Mouse (Mus musculus) embryonic facial prominence, embryonic 11.5 days (tissue): ENCODE data around the gene Zfp868. TPM values are rescaled to one million over a fixed set of nuclear protein-coding genes. Genes with fewer than 3 reads are reported as not detected.
A peak's percentile ranks its signal among the peaks of the same experiment; 100 is the strongest.
"Not testable (repeated sequence)": the region's sequence is repeated elsewhere in the genome, so short reads cannot be mapped to it uniquely, and the experiment has no call there.

Experiments
- ATAC-seq: fragments of 200-750 bp; cut with Nextera tagmentation; replicated peaks from 2 replicates; pipeline ENCODE4 v1.8.0; 2017; ENCODE audit warnings: low read depth; ENCODE audit not compliant: insufficient number of reproducible peaks, low FRiP score, low TSS enrichment
- DNase-seq: peaks from one replicate; pipeline ENCODE4 v3.0.0-alpha.2; 2015; ENCODE audit warnings: low spot score
- H3K27ac ChIP-seq: fragments of 300-500 bp; sonication (generic); replicated peaks from 2 replicates; pipeline ENCODE4 v1.5.1; 2014; ENCODE audit warnings: mild to moderate bottlenecking, low read depth, low read length, control low read depth
- H3K27me3 ChIP-seq: fragments of 300-500 bp; sonication (generic); 2 replicates; pipeline ENCODE4 v1.6.1; 2014; ENCODE audit warnings: mild to moderate bottlenecking, low read length, moderate library complexity, mixed read lengths; ENCODE audit not compliant: control insufficient read depth, insufficient read depth
- H3K36me3 ChIP-seq: fragments of 300-500 bp; sonication (generic); replicated peaks from 2 replicates; pipeline ENCODE4 v1.6.1; 2014; ENCODE audit warnings: low read depth, mild to moderate bottlenecking, low read length, moderate library complexity, mixed read lengths; ENCODE audit not compliant: control insufficient read depth, insufficient read depth
- H3K4me1 ChIP-seq: fragments of 300-500 bp; sonication (generic); 2 replicates; pipeline ENCODE4 v1.6.1; 2014; ENCODE audit warnings: low read length, mixed read lengths; ENCODE audit not compliant: control insufficient read depth, insufficient read depth
- H3K4me2 ChIP-seq: fragments of 300-500 bp; sonication (generic); 2 replicates; pipeline ENCODE4 v1.6.1; 2014; ENCODE audit warnings: low read depth, mild to moderate bottlenecking, control low read depth, low read length, moderate library complexity
- H3K4me3 ChIP-seq: fragments of 300-500 bp; sonication (generic); 2 replicates; pipeline ENCODE4 v1.5.1; 2014; ENCODE audit warnings: low read depth, low read length, control low read depth
- H3K9ac ChIP-seq: fragments of 300-500 bp; sonication (generic); replicated peaks from 2 replicates; pipeline ENCODE4 v1.6.1; 2014; ENCODE audit warnings: mild to moderate bottlenecking, control low read depth, low read length
- H3K9me3 ChIP-seq: fragments of 300-500 bp; sonication (generic); replicated peaks from 2 replicates; pipeline ENCODE4 v1.6.1; 2016; ENCODE audit warnings: mild to moderate bottlenecking, low read length, inconsistent platforms, mixed read lengths; ENCODE audit not compliant: control insufficient read depth
- WGBS: fragments of 180-500 bp; shearing (Covaris S2); extraction: QIAGEN DNeasy Blood & Tissue Kit; methylation state at CpG from one replicate; pipeline ENCODE4 v1.1.7; 2014; 5-methylcytosine and 5-hydroxymethylcytosine counted together
- polyA plus RNA-seq: library from polyadenylated mRNA; unstranded; fragments of >200 nt; fragmentation: Nextera tagmentation; extraction: Ambion mirVana; gene quantifications from 2 replicates; pipeline ENCODE4 v1.2.1, GENCODE M21; 2014

Zfp868 gene
- polyA plus RNA-seq, result 35.0 and 36.9 TPM in 2 replicates

DNA sequence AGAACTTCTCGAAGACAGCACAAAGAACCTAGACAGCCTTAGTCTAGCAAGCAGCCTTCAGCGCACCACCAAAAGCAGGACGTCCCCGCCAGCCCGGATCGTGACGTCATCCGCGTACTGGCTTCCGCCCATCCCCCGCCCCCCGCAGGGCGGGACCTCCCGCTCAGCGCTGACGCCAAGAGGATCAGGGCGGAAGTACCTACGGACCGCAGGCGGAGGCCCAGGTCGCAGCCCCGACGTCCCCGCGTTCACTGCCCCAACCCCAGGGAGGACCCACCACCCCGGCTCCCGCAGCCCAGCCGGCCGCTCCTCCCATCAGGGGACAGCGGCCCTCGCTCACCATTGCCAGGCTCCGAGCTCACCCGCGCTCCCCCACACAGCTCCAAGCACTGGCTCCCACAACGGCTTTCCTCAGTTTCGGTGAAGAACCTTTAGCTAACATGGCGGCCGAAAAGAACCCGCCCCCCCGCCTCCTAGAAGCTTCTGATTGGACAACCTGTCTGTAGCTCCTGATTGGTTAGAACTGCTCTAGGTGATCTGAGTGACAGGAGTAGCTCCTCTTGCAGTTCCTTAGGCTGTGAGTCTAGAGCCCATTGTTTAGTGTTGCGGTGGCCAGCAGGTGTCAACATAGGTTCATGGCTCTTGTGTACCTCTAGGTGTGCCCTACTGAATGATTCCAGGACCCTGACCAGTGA lies at the start of gene Zfp868:
Gene Zfp868 (minus strand): TSS at position 454 of the 695 bp plus-strand sequence.
- Histone ChIP-seq H3K36me3 (no peaks in the 10 kb centered on the region), H3K9ac (peak within 1 kb of the TSS; percentile 94), H3K27me3 (no peaks in the 10 kb centered on the region), H3K4me2 (peak within 1 kb of the TSS; percentile 43), H3K27ac (peak within 1 kb of the TSS; percentile 84), H3K4me3 (peak within 1 kb of the TSS; percentile 73), H3K4me1 (no peaks in the 10 kb centered on the region), H3K9me3 (no peaks in the 10 kb centered on the region)
- DNase-seq, result peak; percentile 98
- peak; percentile 100 for ATAC-seq
- WGBS, result under 1% methylated on average over 38 of the region's 41 CpGs

- not testable (repeated sequence) for H3K9ac ChIP-seq, H3K9me3 ChIP-seq, H3K4me1 ChIP-seq, DNase-seq, H3K27ac ChIP-seq, H3K27me3 ChIP-seq, ATAC-seq, H3K4me2 ChIP-seq, H3K4me3 ChIP-seq, H3K36me3 ChIP-seq
- whole genome bisulfite sequencing, result 80% methylated on average over 2 of the region's 2 CpGs
These were observed 39.7 kb upstream of the Zfp868 start for GRCm38 (mm10) chr8:69665051-69665450.

GRCm38 (mm10) chr8:69661294-69661693 lies 35.9 kb upstream of the Zfp868 start:
- no peak overlapping the region for H3K4me2 ChIP-seq
- no peak overlapping the region for H3K27ac ChIP-seq
- H3K4me3 ChIP-seq, result no peak overlapping the region
- H3K4me1 ChIP-seq, result no peaks in the 10 kb centered on the region
- ATAC-seq (no peak), DNase-seq (no peak)
- H3K36me3 ChIP-seq, result no peaks in the 10 kb centered on the region; the same call in 1 of the 2 replicates
- H3K27me3 ChIP-seq, result no peaks in the 10 kb centered on the region
- H3K9ac ChIP-seq, result no peak overlapping the region
- H3K9me3 ChIP-seq, result no peaks in the 10 kb centered on the region

GRCm38 (mm10) chr8:69654358-69654981 lies 29.1 kb upstream of the Zfp868 start, which contains the start of gene Zfp964:
Gene Zfp964 (plus strand): TSS chr8:69654479.
- Histone ChIP-seq H3K4me2 (peak within 1 kb of the TSS; percentile 92), H3K4me1 (no peaks in the 10 kb centered on the region), H3K27me3 (no peaks in the 10 kb centered on the region), H3K36me3 (no peaks in the 10 kb centered on the region), H3K9me3 (no peaks in the 10 kb centered on the region), H3K9ac (peak within 1 kb of the TSS; percentile 66), H3K27ac (peak within 1 kb of the TSS; percentile 52), H3K4me3 (peak within 1 kb of the TSS; percentile 51)
- DNase-seq, result peak; percentile 97
- WGBS, result under 1% methylated on average over 54 of the region's 55 CpGs
- ATAC-seq, result peak; percentile 99

GRCm38 (mm10) chr8:69653808-69654357 lies 28.5 kb upstream of the Zfp868 start:
- Histone ChIP-seq H3K9ac (no peak overlapping the region), H3K27me3 (no peaks in the 10 kb centered on the region), H3K36me3 (no peaks in the 10 kb centered on the region), H3K4me3 (peak overlapping the region; percentile 51), H3K4me2 (peak overlapping the region; percentile 92), H3K4me1 (no peaks in the 10 kb centered on the region), H3K27ac (0 out of 2 replicates have a peak overlapping the region, but pooled peaks have one; percentile 52), H3K9me3 (no peaks in the 10 kb centered on the region)
- 45% methylated on average over 10 of the region's 10 CpGs for WGBS
- ATAC-seq (no peak), DNase-seq (peak; percentile 1)

DNA sequence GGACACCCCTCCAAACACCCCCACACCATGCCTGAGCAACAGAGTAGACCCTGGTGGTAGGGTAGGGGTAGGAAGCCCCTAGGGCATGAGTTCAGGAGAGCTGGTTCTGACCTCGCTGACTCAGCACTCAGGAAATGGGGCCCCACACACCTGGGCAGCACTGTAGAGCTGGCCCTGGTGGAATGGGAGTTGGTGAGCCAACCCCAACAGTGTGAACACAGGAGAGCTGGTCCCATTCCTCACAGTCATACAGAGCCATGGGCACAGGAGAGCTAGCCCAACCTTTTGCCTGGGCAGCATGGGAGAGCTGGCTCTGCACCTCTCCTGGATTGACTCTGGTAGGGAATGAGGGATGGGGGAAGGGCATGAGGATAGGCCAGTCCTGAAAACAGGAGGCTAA lies 7.3 kb downstream of the Zfp868 start:
- H3K36me3 ChIP-seq, result peaks cover 2% of the 10 kb centered on the region
- 0 out of 2 replicates have a peak, but pooled peaks have one; percentile 25 for ATAC-seq

GRCm38 (mm10) chr8:69614687-69615086 lies 10.7 kb downstream of the Zfp868 start:
- 64% methylated on average over 2 of the region's 2 CpGs for WGBS
- Histone ChIP-seq H3K9ac (no peak overlapping the region), H3K36me3 (peaks cover 5% of the 10 kb centered on the region), H3K27ac (no peak overlapping the region), H3K4me2 (no peak overlapping the region), H3K9me3 (no peaks in the 10 kb centered on the region), H3K4me3 (no peak overlapping the region), H3K27me3 (no peaks in the 10 kb centered on the region), H3K4me1 (no peaks in the 10 kb centered on the region)
- ATAC-seq, result no peak
- no peak for DNase-seq

More for the DNA sequence above, 7.3 kb downstream of the Zfp868 start:
- H3K4me2 ChIP-seq, result no peak overlapping the region
- no peaks in the 10 kb centered on the region for H3K4me1 ChIP-seq
- no peaks in the 10 kb centered on the region for H3K9me3 ChIP-seq
- DNase-seq, result no peak
- WGBS, result 87% methylated on average over 1 of the region's 1 CpGs
- no peak overlapping the region for H3K27ac ChIP-seq
- H3K27me3 ChIP-seq, result no peaks in the 10 kb centered on the region
- no peak overlapping the region for H3K9ac ChIP-seq
- no peak overlapping the region for H3K4me3 ChIP-seq

DNA sequence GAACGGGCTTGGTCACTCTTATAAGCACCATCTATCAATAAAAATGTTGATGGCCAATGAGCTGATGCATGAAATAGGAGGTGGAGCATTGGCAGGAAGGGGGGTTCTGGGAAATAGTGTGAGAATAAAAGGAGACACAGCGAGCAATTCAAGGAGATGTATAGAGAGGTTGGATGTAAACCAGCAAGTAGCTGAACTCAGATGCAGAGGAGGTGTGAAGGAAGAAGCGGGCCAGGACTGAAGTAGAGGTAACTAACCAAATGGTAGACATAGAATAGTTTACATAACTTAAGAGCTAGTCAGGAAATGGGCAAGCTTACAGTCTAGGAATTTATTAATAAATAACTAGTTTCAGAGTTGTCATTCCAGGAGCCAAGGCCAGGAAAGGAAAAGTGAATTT lies 27.8 kb downstream of the Zfp868 start:
- not testable (repeated sequence) for H3K9ac ChIP-seq, ATAC-seq, H3K4me2 ChIP-seq, H3K4me1 ChIP-seq, DNase-seq, H3K36me3 ChIP-seq, H3K4me3 ChIP-seq, H3K9me3 ChIP-seq, H3K27ac ChIP-seq, H3K27me3 ChIP-seq
- WGBS, result 96% methylated on average over 2 of the region's 3 CpGs
